Mouse (Mus musculus): ENCODE data around the gene Ano6. TPM values are rescaled to one million over a fixed set of nuclear protein-coding genes. Genes with fewer than 3 reads are reported as not detected.
A peak's percentile ranks its signal among the peaks of the same experiment; 100 is the strongest.

Ano6 gene
- total and polyA plus RNA-seq, 3 experiments = 14.9 to 27.0 (median 18.4) TPM

DNA sequence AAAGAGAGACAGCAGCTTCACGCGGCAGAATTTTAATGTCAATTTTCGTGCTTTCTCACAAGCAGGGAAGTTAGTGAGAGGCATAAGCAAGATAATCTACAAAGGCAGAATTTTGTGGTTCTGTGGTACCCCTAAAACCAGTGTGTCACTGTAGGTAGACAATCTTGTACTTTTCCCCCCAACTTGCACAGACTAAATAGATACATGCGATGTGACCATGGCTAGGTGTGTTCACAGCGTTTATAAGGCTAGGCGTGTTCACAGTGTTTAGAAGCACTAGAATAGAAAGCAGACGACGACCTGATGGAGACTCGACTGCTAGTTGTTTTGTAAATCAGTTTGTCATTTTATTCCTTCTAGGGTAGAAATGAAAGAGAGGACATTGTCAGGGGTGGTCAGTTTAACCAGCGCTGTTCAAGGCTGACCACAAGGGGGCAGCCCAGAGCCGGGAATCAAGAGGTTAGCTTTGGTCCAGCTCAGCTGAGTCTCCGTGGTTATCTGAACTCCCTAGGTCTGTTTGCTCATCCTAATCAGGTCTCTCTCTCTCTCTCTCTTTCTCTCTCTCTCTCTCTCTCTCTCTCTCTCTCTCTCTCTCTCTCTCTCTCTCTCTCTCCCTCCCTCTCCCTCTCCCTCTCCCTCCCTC lies 27.9 kb upstream of the Ano6 start:
- H3K9me3 ChIP-seq (replicated peaks; ENCODE audit: low read length) = no peaks in the 10 kb centered on the region
- in situ Hi-C loops (cut with MboI; ENCODE audit: low pct_ligation_motif_present, low pct_unique_long_range_greater_than_20kb, low sequenced_read_pairs) (no loop called here), dilution Hi-C loops (cut with MboI; ENCODE audit: extremely low pct_ligation_motif_present, extremely low pct_unique_long_range_greater_than_20kb, low sequenced_read_pairs) (no loop called here)
- H3K36me3 ChIP-seq (replicated peaks in 1 of 2; ENCODE audit: control insufficient read depth in 1 of 2, insufficient read depth in 1 of 2, low read length in 1 of 2) = peaks cover 0 to 28% of the 10 kb centered on the region in 2 experiments
- peak; percentile 72 for DNase-seq (ENCODE audit: extremely low read depth)
- no peak overlapping the region for H3K4me3 ChIP-seq (replicated peaks in 1 of 3; ENCODE audit: low read depth in 2 of 3, low read length in 2 of 3, poor library complexity in 1 of 3)
- no peaks in the 10 kb centered on the region for H3K79me2 ChIP-seq (replicated peaks; ENCODE audit: control insufficient read depth, extremely low read depth, insufficient read depth, poor library complexity, severe bottlenecking)
- no peak overlapping the region for H3K4me2 ChIP-seq (ENCODE audit: insufficient read depth, low read depth, poor library complexity, severe bottlenecking)
- no peak overlapping the region for H3K27ac ChIP-seq (ENCODE audit: insufficient read depth, low read depth)
- no peaks in the 10 kb centered on the region for H3K27me3 ChIP-seq (replicated peaks)
- H3K4me1 ChIP-seq (ENCODE audit: control insufficient read depth in 1 of 2, insufficient read depth in 2 of 2) = no peaks in the 10 kb centered on the region
- no peak overlapping the region for H3K9ac ChIP-seq (ENCODE audit: insufficient read depth, low read depth)
- peak; percentile 66 for TF ChIP-seq ZC3H11A (IDR thresholded peaks at IDR 0.05; ENCODE audit: low read depth, low read length)
- peak; percentile 83 for TF ChIP-seq SMC3 (IDR thresholded peaks at IDR 0.05; ENCODE audit: low read depth, low read length)
- peak; percentile 86 to 89 for TF ChIP-seq CTCF (conservative IDR thresholded peaks at IDR 0.05 in 1 of 2, IDR thresholded peaks at IDR 0.05 in 1 of 2; ENCODE audit: low read depth in 2 of 2, low read length in 2 of 2)
- TF ChIP-seq RAD21 (IDR thresholded peaks at IDR 0.05; ENCODE audit: low read depth, low read length) = peak; percentile 93
- TF ChIP-seq NRF1 (IDR thresholded peaks at IDR 0.05; ENCODE audit: low read depth, low read length) = no peak
- TF ChIP-seq CHD2 (IDR thresholded peaks at IDR 0.05; ENCODE audit: low read length) = no peak

DNA sequence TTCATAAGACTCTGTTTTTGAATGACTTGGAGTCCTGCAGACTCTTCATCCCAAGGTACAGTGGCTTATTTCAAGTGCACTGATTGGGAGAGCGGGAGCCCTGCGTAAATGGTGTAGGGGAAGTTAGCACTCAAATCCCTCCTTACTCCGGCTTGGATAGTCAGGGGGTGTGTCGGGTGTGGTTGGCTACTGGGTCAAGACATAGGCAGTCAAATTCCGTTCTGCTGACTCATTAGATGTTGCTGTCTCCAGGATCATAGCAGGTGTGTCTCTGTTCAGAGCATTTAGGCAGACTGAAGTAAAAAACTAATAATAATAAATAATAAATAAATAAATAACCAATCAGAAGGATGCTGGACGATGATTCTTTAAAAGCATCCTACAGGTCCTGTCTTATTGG lies 27.2 kb upstream of the Ano6 start:
- no peaks in the 10 kb centered on the region for H3K9me3 ChIP-seq (replicated peaks; ENCODE audit: low read length)
- no peak for DNase-seq (ENCODE audit: extremely low read depth)
- no peaks in the 10 kb centered on the region for H3K4me1 ChIP-seq (ENCODE audit: control insufficient read depth in 1 of 2, insufficient read depth in 2 of 2)
- no peak overlapping the region for H3K4me3 ChIP-seq (replicated peaks in 1 of 3; ENCODE audit: low read depth in 2 of 3, low read length in 2 of 3, poor library complexity in 1 of 3)
- H3K79me2 ChIP-seq (replicated peaks; ENCODE audit: control insufficient read depth, extremely low read depth, insufficient read depth, poor library complexity, severe bottlenecking) = no peaks in the 10 kb centered on the region
- in situ Hi-C loops (cut with MboI; ENCODE audit: low pct_ligation_motif_present, low pct_unique_long_range_greater_than_20kb, low sequenced_read_pairs) = no loop called here
- peaks cover 0 to 27% of the 10 kb centered on the region in 2 experiments for H3K36me3 ChIP-seq (replicated peaks in 1 of 2; ENCODE audit: control insufficient read depth in 1 of 2, insufficient read depth in 1 of 2, low read length in 1 of 2)
- H3K27ac ChIP-seq (ENCODE audit: insufficient read depth, low read depth) = no peak overlapping the region
- dilution Hi-C loops (cut with MboI; ENCODE audit: extremely low pct_ligation_motif_present, extremely low pct_unique_long_range_greater_than_20kb, low sequenced_read_pairs) = no loop called here
- no peak overlapping the region for H3K9ac ChIP-seq (ENCODE audit: insufficient read depth, low read depth)
- no peak overlapping the region for H3K4me2 ChIP-seq (ENCODE audit: insufficient read depth, low read depth, poor library complexity, severe bottlenecking)
- no peaks in the 10 kb centered on the region for H3K27me3 ChIP-seq (replicated peaks)
- TF ChIP-seq SIN3A (IDR thresholded peaks at IDR 0.05; ENCODE audit: low read length) (no peak), USF2 (conservative IDR thresholded peaks at IDR 0.05; ENCODE audit: low read depth, low read length) (no peak), MYC (IDR thresholded peaks at IDR 0.05; ENCODE audit: low read depth, low read length) (no peak), GABPA (IDR thresholded peaks at IDR 0.05; ENCODE audit: insufficient replicate concordance, low read depth, low read length) (no peak), PAX5 (IDR thresholded peaks at IDR 0.05; ENCODE audit: low read length) (no peak)

DNA sequence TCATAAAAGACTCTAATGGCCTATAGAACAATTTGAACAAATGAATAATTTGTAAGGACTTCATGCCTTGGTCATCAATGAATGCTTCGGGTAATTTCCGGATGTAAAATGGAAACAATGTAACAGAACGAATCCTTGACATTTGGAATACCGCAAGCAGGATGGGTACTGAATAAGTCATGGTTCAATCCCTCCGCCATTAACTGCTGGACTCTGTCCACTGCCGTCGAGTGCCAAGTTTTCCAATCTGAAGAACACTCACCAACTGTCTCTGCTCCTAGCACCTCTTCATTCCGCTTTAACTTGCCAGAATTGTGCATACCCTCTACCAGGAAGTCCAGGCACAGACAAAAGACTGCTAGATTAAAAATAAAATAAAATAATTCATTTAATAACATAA lies 25.4 kb upstream of the Ano6 start:
- no peaks in the 10 kb centered on the region for H3K9me3 ChIP-seq (replicated peaks; ENCODE audit: low read length)
- dilution Hi-C loops (cut with MboI; ENCODE audit: extremely low pct_ligation_motif_present, extremely low pct_unique_long_range_greater_than_20kb, low sequenced_read_pairs) = no loop called here
- in situ Hi-C loops (cut with MboI; ENCODE audit: low pct_ligation_motif_present, low pct_unique_long_range_greater_than_20kb, low sequenced_read_pairs) = no loop called here
- H3K27ac ChIP-seq (ENCODE audit: insufficient read depth, low read depth) = no peak overlapping the region
- H3K9ac ChIP-seq (ENCODE audit: insufficient read depth, low read depth) = no peak overlapping the region
- H3K4me1 ChIP-seq (ENCODE audit: control insufficient read depth in 1 of 2, insufficient read depth in 2 of 2) = no peaks in the 10 kb centered on the region
- peaks cover 0 to 23% of the 10 kb centered on the region in 2 experiments for H3K36me3 ChIP-seq (replicated peaks in 1 of 2; ENCODE audit: control insufficient read depth in 1 of 2, insufficient read depth in 1 of 2, low read length in 1 of 2)
- H3K79me2 ChIP-seq (replicated peaks; ENCODE audit: control insufficient read depth, extremely low read depth, insufficient read depth, poor library complexity, severe bottlenecking) = no peaks in the 10 kb centered on the region
- no peak overlapping the region for H3K4me3 ChIP-seq (replicated peaks in 1 of 3; ENCODE audit: low read depth in 2 of 3, low read length in 2 of 3, poor library complexity in 1 of 3)
- no peak for DNase-seq (ENCODE audit: extremely low read depth)
- TF ChIP-seq ELF1 (IDR thresholded peaks at IDR 0.05; ENCODE audit: low read depth, low read length) (no peak), MYC (IDR thresholded peaks at IDR 0.05; ENCODE audit: low read depth, low read length) (no peak), NRF1 (IDR thresholded peaks at IDR 0.05; ENCODE audit: low read depth, low read length) (no peak), ZC3H11A (IDR thresholded peaks at IDR 0.05; ENCODE audit: low read depth, low read length) (no peak), MAX (IDR thresholded peaks at IDR 0.05; ENCODE audit: low read length) (no peak), JUND (conservative IDR thresholded peaks at IDR 0.05; ENCODE audit: low read depth, low read length) (no peak), USF2 (conservative IDR thresholded peaks at IDR 0.05; ENCODE audit: low read depth, low read length) (no peak), CHD2 (IDR thresholded peaks at IDR 0.05; ENCODE audit: low read length) (no peak), CTCF (conservative IDR thresholded peaks at IDR 0.05 in 1 of 2, IDR thresholded peaks at IDR 0.05 in 1 of 2; ENCODE audit: low read depth in 2 of 2, low read length in 2 of 2) (no peak), EP300 (IDR thresholded peaks at IDR 0.05; ENCODE audit: low read length) (no peak), BHLHE40 (IDR thresholded peaks at IDR 0.05; ENCODE audit: low read depth, low read length) (no peak), E2F4 (IDR thresholded peaks at IDR 0.05; ENCODE audit: insufficient replicate concordance, low read depth, low read length) (no peak), MAFK (IDR thresholded peaks at IDR 0.05; ENCODE audit: insufficient replicate concordance, low read length) (no peak), NELFE (IDR thresholded peaks at IDR 0.05; ENCODE audit: low read depth, low read length) (no peak), SIN3A (IDR thresholded peaks at IDR 0.05; ENCODE audit: low read length) (no peak), ZNF384 (IDR thresholded peaks at IDR 0.05; ENCODE audit: low read depth, low read length) (no peak), IRF4 (IDR thresholded peaks at IDR 0.05; ENCODE audit: low read depth, low read length) (no peak), CHD1 (IDR thresholded peaks at IDR 0.05; ENCODE audit: low read depth, low read length) (no peak)
- H3K4me2 ChIP-seq (ENCODE audit: insufficient read depth, low read depth, poor library complexity, severe bottlenecking) = no peak overlapping the region
- no peaks in the 10 kb centered on the region for H3K27me3 ChIP-seq (replicated peaks)

All from CH12.LX (cell line).